Mouse (Mus musculus): Measurements from ENCODE around the gene Ppm1m. TPM values are rescaled to one million over a fixed set of nuclear protein-coding genes. Genes with fewer than 3 reads are reported as not detected.

Ppm1m gene
- polyA plus RNA-seq (2012; rRNA removed) = 42.1 and 47.4 TPM in 2 replicates

DNA sequence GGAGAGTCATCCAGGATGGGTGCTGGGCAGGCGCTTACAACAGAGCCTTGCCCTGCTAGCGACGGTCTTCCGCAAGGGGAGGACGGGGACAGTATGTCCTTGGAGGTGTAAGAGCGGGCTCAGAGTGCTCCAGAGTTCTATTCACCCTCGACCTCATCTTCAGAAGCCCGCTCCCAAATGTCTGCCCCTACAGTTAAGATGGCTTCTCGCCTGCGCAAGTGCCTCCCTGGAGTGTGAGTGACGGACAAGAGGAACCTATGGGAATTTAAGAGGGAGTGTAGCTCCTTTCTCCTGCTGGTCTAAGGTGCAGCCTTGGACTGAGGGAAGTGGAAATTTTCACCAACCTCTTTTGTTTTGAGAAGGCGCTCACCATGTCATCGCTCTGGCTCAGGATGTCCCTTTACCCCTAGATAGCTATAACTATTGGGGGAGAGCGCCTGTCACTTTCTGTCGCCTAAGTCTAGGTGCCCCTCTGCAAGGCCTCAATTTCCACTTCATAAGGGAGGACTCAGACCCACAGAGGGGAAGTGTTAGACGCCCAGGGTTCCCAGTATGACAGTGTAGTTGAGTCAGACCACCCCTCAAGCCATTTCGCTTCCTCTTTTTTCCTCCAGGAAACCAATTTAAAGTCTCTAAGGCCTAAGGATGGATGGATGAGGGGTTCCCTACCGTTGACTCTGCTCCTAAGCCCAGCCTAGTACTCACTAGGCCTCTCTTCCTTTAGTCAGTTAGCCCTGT is at the start of gene Ppm1m:
TSS of gene Ppm1m (minus strand) at position 212 of the 738 bp plus-strand sequence.
- H3K27ac ChIP-seq (ENCODE audit: insufficient read depth, low read length) = no peak within 1 kb of the TSS
- H3K4me3 ChIP-seq (ENCODE audit: insufficient read depth, low read length) = peak within 1 kb of the TSS; percentile 31
- H3K4me1 ChIP-seq (ENCODE audit: control insufficient read depth, insufficient read depth, low read length) = peaks cover 7% of the 10 kb centered on the region
- no peak for TF ChIP-seq POLR2A (IDR thresholded peaks at IDR 0.05; ENCODE audit: extremely low read depth, insufficient read depth, low read length)
- TF ChIP-seq CTCF (IDR thresholded peaks at IDR 0.05; ENCODE audit: extremely low read depth, insufficient read depth, low read length) = no peak

DNA sequence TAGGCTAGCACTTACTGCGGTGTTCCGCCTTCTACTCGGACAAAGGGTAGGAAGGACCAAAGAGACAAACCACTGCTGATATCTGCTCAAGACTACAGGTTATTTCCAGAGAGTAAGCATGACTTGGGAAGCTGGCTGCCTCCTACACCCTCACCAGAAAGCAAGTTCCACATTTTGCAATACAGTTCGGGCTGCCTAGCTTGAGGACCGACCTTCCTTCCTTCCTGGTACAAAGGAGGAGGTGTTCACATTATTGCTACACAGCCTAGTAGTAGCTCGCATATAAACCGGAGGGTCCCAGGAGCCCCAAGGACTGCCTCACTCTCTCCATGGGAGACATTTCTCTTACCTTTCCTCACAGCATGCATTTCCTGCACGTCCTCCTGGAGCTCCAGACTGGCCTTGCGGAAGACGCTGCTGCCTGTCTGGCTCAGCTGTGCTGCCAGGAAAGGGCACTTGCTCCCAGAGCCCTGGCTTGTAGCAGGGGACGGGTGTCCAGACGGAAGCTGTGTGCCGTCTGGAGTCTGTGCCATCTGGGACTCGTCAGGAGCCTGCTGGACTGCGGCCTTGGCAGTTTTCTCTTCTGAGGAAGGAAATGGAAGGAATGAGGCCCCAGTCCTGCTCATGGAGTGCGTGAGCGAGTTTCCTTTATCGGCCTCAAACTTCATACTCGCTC is 43.4 kb upstream of the Ppm1m start:
- Histone ChIP-seq H3K27ac (ENCODE audit: insufficient read depth, low read length) (peak overlapping the region; percentile 74; the same call in 1 of the 2 replicates), H3K4me1 (ENCODE audit: control insufficient read depth, insufficient read depth, low read length) (0 out of 2 replicates have a peak, but pooled peaks cover 2% of the 10 kb centered on the region), H3K4me3 (ENCODE audit: insufficient read depth, low read length) (no peak overlapping the region)
- TF ChIP-seq POLR2A (IDR thresholded peaks at IDR 0.05; ENCODE audit: extremely low read depth, insufficient read depth, low read length) (no peak), CTCF (IDR thresholded peaks at IDR 0.05; ENCODE audit: extremely low read depth, insufficient read depth, low read length) (no peak)

DNA sequence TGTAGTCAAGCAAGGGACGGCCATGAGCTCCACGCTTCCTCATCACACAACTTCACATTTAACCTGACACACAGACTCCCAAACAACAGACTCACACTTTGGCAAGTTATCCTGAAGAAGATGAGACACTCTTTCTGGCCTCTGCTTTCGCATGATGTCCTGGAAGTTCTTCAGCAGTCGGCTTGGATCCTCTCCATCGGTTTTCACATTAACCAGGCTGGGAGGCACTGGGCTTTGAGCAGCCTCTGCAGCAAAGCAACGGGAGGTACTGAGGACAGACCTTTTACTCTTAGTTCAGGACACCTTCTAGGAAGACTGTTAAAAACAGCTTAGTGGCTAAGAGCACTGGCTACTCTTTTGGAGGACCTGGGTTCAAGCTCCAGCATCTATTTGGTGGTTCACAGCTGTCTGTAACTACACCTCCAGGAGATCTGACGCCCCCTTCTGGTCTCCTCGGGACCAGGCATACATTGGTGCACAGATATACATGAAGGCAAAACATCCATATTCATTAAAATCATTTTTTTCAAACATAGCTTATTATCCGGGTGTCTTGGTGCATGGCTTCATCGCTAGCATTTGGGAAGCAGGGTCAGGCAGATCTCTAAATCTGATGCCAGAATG is 42.1 kb upstream of the Ppm1m start:
- H3K27ac ChIP-seq (ENCODE audit: insufficient read depth, low read length) = no peak overlapping the region
- TF ChIP-seq CTCF (IDR thresholded peaks at IDR 0.05; ENCODE audit: extremely low read depth, insufficient read depth, low read length) = no peak
- TF ChIP-seq POLR2A (IDR thresholded peaks at IDR 0.05; ENCODE audit: extremely low read depth, insufficient read depth, low read length) = no peak

DNA sequence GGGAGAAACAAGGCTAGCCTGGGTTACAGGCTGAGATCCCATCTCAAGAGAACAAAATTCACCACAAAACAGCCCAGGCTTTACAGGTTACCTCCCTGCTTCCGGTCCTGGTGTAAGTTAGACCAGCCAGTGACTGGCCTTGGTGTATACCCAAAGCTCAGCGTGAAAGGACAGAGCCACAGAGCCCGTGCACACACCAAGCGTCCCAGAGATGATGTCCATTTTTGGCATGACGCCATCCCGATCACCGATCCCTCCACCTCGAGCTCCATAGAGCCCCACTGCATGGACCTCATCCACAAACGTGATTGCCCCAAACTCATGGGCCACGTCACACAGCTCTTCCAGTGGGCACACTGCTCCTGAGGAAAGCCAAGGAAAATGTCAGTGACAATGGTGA is 38.3 kb upstream of the Ppm1m start:
- no peak overlapping the region for H3K4me3 ChIP-seq (ENCODE audit: insufficient read depth, low read length)
- no peak overlapping the region for H3K27ac ChIP-seq (ENCODE audit: insufficient read depth, low read length)
- H3K4me1 ChIP-seq (ENCODE audit: control insufficient read depth, insufficient read depth, low read length) = peaks cover 1% of the 10 kb centered on the region; the same call in 1 of the 2 replicates
- TF ChIP-seq CTCF (IDR thresholded peaks at IDR 0.05; ENCODE audit: extremely low read depth, insufficient read depth, low read length) = no peak
- no peak for TF ChIP-seq POLR2A (IDR thresholded peaks at IDR 0.05; ENCODE audit: extremely low read depth, insufficient read depth, low read length)

More for the DNA sequence above, 42.1 kb upstream of the Ppm1m start:
- H3K4me1 ChIP-seq (ENCODE audit: control insufficient read depth, insufficient read depth, low read length) = 0 out of 2 replicates have a peak, but pooled peaks cover 2% of the 10 kb centered on the region
- H3K4me3 ChIP-seq (ENCODE audit: insufficient read depth, low read length) = no peak overlapping the region

DNA sequence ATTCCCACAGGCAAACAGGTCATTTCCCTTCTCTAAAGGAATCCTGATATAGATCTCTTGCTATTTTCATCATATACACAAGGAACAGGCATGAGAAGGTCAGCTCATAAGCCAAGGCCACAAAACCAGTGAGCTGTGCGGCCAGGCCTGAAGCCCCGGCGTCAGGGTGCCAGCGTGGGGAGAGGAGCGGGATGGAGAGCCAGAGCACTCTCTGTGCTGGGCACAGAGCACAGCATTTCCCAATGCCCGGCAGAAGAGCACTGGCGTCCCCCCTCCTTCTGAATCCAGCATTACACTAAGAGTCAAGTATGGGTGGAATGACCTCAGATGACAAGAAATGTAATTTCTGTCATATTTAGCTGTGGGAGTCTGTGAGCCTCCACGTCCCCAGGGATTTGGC is 37.9 kb upstream of the Ppm1m start:
- Histone ChIP-seq H3K27ac (ENCODE audit: insufficient read depth, low read length) (no peak overlapping the region), H3K4me3 (ENCODE audit: insufficient read depth, low read length) (no peak overlapping the region), H3K4me1 (ENCODE audit: control insufficient read depth, insufficient read depth, low read length) (no peaks in the 10 kb centered on the region; the same call in 1 of the 2 replicates)
- TF ChIP-seq CTCF (IDR thresholded peaks at IDR 0.05; ENCODE audit: extremely low read depth, insufficient read depth, low read length) (no peak), POLR2A (IDR thresholded peaks at IDR 0.05; ENCODE audit: extremely low read depth, insufficient read depth, low read length) (no peak)

DNA sequence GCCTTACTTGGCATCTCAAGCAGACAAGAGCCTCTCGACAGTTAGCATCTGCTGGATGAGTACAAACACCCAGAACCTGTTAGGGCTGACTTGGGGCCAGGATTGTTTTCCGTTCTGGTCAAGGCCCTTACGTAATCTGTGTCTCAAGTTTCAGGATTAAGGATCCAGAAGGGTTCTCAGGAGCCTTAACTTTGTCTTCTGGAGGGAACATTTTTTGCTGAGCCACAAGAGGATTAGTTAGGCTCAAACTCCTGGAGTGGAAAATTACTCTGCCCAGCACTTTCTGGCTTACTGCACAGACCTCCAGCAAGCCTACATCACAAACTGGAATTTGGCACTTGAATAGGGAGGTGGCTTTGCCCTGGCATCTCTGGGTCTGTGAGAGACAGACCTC is 37.3 kb upstream of the Ppm1m start:
- Histone ChIP-seq H3K27ac (ENCODE audit: insufficient read depth, low read length) (peak overlapping the region; percentile 82), H3K4me3 (ENCODE audit: insufficient read depth, low read length) (no peak overlapping the region), H3K4me1 (ENCODE audit: control insufficient read depth, insufficient read depth, low read length) (no peaks in the 10 kb centered on the region; the same call in 1 of the 2 replicates)
- no peak for TF ChIP-seq CTCF (IDR thresholded peaks at IDR 0.05; ENCODE audit: extremely low read depth, insufficient read depth, low read length)
- TF ChIP-seq POLR2A (IDR thresholded peaks at IDR 0.05; ENCODE audit: extremely low read depth, insufficient read depth, low read length) = no peak

DNA sequence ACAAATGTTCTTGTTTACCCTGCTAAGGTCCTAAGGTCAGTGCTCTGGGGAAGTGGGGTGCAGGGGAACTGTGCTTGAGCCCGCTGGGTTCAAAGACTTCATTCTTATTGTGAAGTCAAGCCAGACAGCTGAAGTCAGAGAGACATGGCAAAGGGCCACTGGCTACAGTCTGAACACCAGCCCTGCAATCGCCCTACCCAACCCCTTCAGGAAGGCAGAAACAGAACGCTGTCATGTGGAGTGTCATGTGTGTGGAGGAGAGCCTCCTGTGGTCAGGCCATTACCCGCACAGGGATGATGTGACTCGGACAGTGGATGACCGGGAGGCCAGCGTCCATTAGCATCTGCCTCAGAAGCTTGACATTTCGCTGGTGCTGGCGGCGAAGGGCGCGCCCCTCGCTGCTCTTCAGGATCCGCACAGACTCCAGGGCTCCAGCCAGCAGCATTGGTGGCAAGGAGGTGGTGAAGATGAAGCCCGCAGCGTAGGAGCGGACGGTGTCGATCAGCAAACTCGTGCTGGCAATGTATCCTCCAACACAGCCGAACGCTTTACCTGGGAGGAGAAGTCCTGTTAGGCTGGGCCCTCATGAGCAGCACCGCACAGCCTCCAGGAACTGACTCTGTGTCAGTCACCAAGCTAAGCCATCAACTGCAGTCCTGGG is 36.7 kb upstream of the Ppm1m start:
- peak overlapping the region; percentile 82 for H3K27ac ChIP-seq (ENCODE audit: insufficient read depth, low read length)
- no peak overlapping the region for H3K4me3 ChIP-seq (ENCODE audit: insufficient read depth, low read length)
- TF ChIP-seq POLR2A (IDR thresholded peaks at IDR 0.05; ENCODE audit: extremely low read depth, insufficient read depth, low read length) (no peak), CTCF (IDR thresholded peaks at IDR 0.05; ENCODE audit: extremely low read depth, insufficient read depth, low read length) (no peak)
- H3K4me1 ChIP-seq (ENCODE audit: control insufficient read depth, insufficient read depth, low read length) = no peaks in the 10 kb centered on the region; the same call in 1 of the 2 replicates

DNA sequence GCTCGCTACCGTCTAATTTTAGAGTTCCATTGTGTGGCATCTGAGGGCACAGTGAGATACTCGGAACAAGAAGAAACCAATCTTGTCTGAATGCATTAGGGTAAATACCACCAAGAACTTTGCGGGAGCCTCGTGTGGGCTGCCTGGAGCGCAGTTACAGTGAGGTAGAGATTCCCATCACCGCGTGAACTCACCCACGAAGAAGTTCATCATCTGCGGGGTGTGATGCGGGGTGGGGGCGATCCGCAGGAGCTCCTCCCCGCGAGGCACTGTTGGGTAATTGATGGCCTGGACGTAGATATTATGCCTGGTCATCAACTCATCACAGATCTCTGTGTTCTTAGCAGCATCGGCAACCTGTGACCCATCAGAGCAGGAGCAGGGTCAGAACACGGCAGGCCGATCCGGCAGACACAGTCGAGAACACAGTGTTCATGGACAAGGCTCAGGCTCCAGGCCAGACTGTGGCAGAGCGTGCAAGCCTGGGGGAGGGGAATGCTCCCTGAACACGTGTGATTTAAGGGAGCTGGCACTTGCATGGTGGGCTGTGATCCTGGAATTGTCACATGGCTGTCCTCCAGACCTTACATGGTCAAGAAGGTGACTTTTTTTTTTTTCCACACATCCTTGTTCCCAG is 35.8 kb upstream of the Ppm1m start:
- H3K4me1 ChIP-seq (ENCODE audit: control insufficient read depth, insufficient read depth, low read length) = peaks cover 1% of the 10 kb centered on the region; the same call in 1 of the 2 replicates
- no peak overlapping the region for H3K27ac ChIP-seq (ENCODE audit: insufficient read depth, low read length)
- TF ChIP-seq CTCF (IDR thresholded peaks at IDR 0.05; ENCODE audit: extremely low read depth, insufficient read depth, low read length) = no peak
- no peak for TF ChIP-seq POLR2A (IDR thresholded peaks at IDR 0.05; ENCODE audit: extremely low read depth, insufficient read depth, low read length)
- no peak overlapping the region for H3K4me3 ChIP-seq (ENCODE audit: insufficient read depth, low read length)

DNA sequence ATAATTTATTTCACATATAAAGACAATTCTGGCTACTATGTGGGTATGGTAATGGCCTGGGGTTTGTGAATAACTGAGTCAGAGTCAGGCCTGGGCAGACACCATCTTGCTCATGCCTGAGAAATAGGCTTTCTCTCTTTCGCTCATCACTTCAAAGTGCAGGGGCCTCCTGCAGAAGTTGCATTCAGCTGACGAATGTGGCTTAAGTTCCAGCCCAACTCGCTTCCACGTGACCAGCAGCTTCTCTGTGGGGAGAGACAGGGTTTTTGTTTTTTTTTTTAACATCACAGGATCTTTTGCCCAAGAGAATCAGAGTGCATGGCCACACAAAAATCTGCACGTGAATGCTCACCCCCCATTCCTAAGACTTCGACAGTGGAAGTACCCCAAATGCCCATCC is 34.4 kb upstream of the Ppm1m start:
- no peak overlapping the region for H3K27ac ChIP-seq (ENCODE audit: insufficient read depth, low read length)
- H3K4me3 ChIP-seq (ENCODE audit: insufficient read depth, low read length) = no peak overlapping the region
- peaks cover 1% of the 10 kb centered on the region; the same call in 1 of the 2 replicates for H3K4me1 ChIP-seq (ENCODE audit: control insufficient read depth, insufficient read depth, low read length)
- TF ChIP-seq POLR2A (IDR thresholded peaks at IDR 0.05; ENCODE audit: extremely low read depth, insufficient read depth, low read length) (no peak), CTCF (IDR thresholded peaks at IDR 0.05; ENCODE audit: extremely low read depth, insufficient read depth, low read length) (no peak)
